ENCODE assay signal across 15 mouse cellular contexts in genomic region chr11:54248940-54249717, GRCm38 (mm10). TPM values are rescaled to one million over a fixed set of nuclear protein-coding genes. Genes with fewer than 3 reads are reported as not detected.
DNase-seq lines count a peak whose midpoint lies in the region; ATAC-seq and TF ChIP-seq lines count a peak whose summit lies in the region.
"Had no signal": no experiment of that assay in that cellular context is flagged by ENCODE, and none has a peak within 500 bp of the region (broad histone marks: within the 10 kb centered on the region; RNA-seq: fewer than 3 reads in every experiment).

Csf2 (minus strand) TSS chr11:54249667.

- 19% methylated on average over 11 of the region's 11 CpGs for WGBS in liver, embryonic 14.5 days (ENCODE audit: insufficient replicate concordance)
- WGBS in forebrain, embryonic 10.5 days, result 62% methylated on average over 11 of the region's 11 CpGs

- H3K4me3 ChIP-seq in gastrocnemius, adult 2 months, result no peak within 1 kb of the TSS
- H3K4me3 ChIP-seq in liver, embryonic 14.5 days (ENCODE audit: insufficient read depth in 1 of 2, low read depth in 2 of 2, low read length in 2 of 2), result no peak within 1 kb of the TSS
- no peak within 1 kb of the TSS for H3K4me3 ChIP-seq in forebrain, embryonic 10.5 days

- peaks cover 5 to 11% of the 10 kb centered on the region in 2 experiments; a peak in 3 of 4 replicates for H3K4me1 ChIP-seq in liver, embryonic 14.5 days (replicated peaks; ENCODE audit: control insufficient read depth in 2 of 2, insufficient read depth in 2 of 2, low read length in 1 of 2)
- peaks cover 3% of the 10 kb centered on the region; the same call in 1 of the 2 replicates for H3K4me1 ChIP-seq in forebrain, embryonic 10.5 days

- H3K27me3 ChIP-seq in liver, embryonic 14.5 days (ENCODE audit: control insufficient read depth, insufficient read depth, low read length), result no peaks in the 10 kb centered on the region
- no peaks in the 10 kb centered on the region for H3K27me3 ChIP-seq in forebrain, embryonic 10.5 days (ENCODE audit: poor library complexity, severe bottlenecking)

- no peak within 1 kb of the TSS for H3K4me2 ChIP-seq in liver, embryonic 14.5 days (ENCODE audit: low read depth)

- H3K27ac ChIP-seq in gastrocnemius, adult 2 months, result no peak within 1 kb of the TSS
- no peak within 1 kb of the TSS for H3K27ac ChIP-seq in liver, embryonic 14.5 days
- no peak within 1 kb of the TSS for H3K27ac ChIP-seq in forebrain, embryonic 10.5 days
- H3K27ac ChIP-seq: hindbrain, postnatal 0 days had no signal

- TF ChIP-seq EP300 in liver, embryonic 14.5 days (IDR thresholded peaks at IDR 0.05; ENCODE audit: low read depth), result 0 out of 2 replicates have a peak, but pooled peaks have one; percentile 19

- no peak for TF ChIP-seq CTCF in gastrocnemius, adult 2 months (IDR thresholded peaks at IDR 0.05)
- no peak for TF ChIP-seq CTCF in liver, embryonic 14.5 days (IDR thresholded peaks at IDR 0.05; ENCODE audit: low read depth)

- peak; percentile 44 for DNase-seq in gastrocnemius, adult 2 months
- no peak for DNase-seq in gastrocnemius, adult 18-20 months (ENCODE audit: low spot score)
- DNase-seq in c-Kit-positive CD71-positive TER-119-negative erythroid progenitor cells, embryonic 14.5 days (ENCODE audit: low read depth), result peak; percentile 44
- peak; percentile 19 to 31 (median 31) for DNase-seq in liver, embryonic 14.5 days (ENCODE audit: low read depth in 3 of 3, low spot score in 3 of 3)
- DNase-seq in embryo, embryonic 10 days (ENCODE audit: low spot score), result no peak
- no peak for DNase-seq in left cerebral cortex, adult 11 months (ENCODE audit: low spot score)
- DNase-seq in forebrain, embryonic 10.5 days (ENCODE audit: extremely low spot score, low spot score), result no peak
- DNase-seq: cerebellum, adult 9-11 months; heart, adult 18-20 months; kidney, postnatal 4 days had no signal

- ATAC-seq in liver, embryonic 14.5 days (ENCODE audit: insufficient read depth), result peak; percentile 51; the same call in 1 of the 2 replicates
- peak; percentile 95 for ATAC-seq in megakaryocyte-erythroid progenitor cell, adult 5-6 weeks (replicated peaks; ENCODE audit: low FRiP score, low TSS enrichment, poor library complexity, severe bottlenecking)
- ATAC-seq: hindbrain, postnatal 0 days had no signal

- H3K36me3 ChIP-seq in liver, embryonic 14.5 days (replicated peaks; ENCODE audit: control insufficient read depth, insufficient read depth, low read depth), result no peaks in the 10 kb centered on the region
- no peaks in the 10 kb centered on the region for H3K36me3 ChIP-seq in forebrain, embryonic 10.5 days (replicated peaks)

- intact Hi-C loops in gastrocnemius, adult 2 months (cut with DNase I), result no loop called here

- H3K9me3 ChIP-seq in liver, embryonic 14.5 days (ENCODE audit: control insufficient read depth, low read length), result no peaks in the 10 kb centered on the region
- no peaks in the 10 kb centered on the region for H3K9me3 ChIP-seq in forebrain, embryonic 10.5 days

- no peak within 1 kb of the TSS for H3K9ac ChIP-seq in liver, embryonic 14.5 days (replicated peaks)

RNA-seq across cellular contexts. Expression of gene Csf2, which starts in this region (rescaled TPM):
- not detected for total RNA-seq in gastrocnemius, adult 2 months (2021)
- not detected for total RNA-seq in gastrocnemius, adult 18-20 months (2021)
- polyA plus RNA-seq in liver, embryonic 14.5 days (2012; rRNA removed), result not detected in 2 replicates
- polyA plus RNA-seq in liver, embryonic 14.5 days (2014; fragmentation: Nextera tagmentation; extraction: Ambion mirVana), result not detected in 2 replicates
- not detected in 2 replicates for total RNA-seq in megakaryocyte-erythroid progenitor cell, adult 5-6 weeks (2014; fragmentation: Nextera tagmentation)
- not detected in 2 replicates for total RNA-seq in megakaryocyte-erythroid progenitor cell, adult 5-6 weeks (2017)
- polyA plus RNA-seq in forebrain, embryonic 10.5 days (2016; fragmentation: Nextera tagmentation; extraction: Ambion mirVana), result not detected in 2 replicates
- total RNA-seq: adrenal gland, postnatal 4 days; heart, adult 18-20 months; hindbrain, postnatal 0 days; left cerebral cortex, postnatal 14 days had no signal
- polyA plus RNA-seq: frontal cortex, adult 2 months; hindbrain, postnatal 0 days had no signal

Comparison
In these comparisons a context has a peak if more than half of its experiments do, and no peak if none do; other contexts are left out.
1. Peak in DNase-seq in gastrocnemius, adult 2 months; RNA of the gene not detected or under 1 TPM.
2. Peak in DNase-seq and ATAC-seq in liver, embryonic 14.5 days; RNA of the gene not detected or under 1 TPM.
3. Peak in ATAC-seq in megakaryocyte-erythroid progenitor cell, adult 5-6 weeks; RNA of the gene not detected or under 1 TPM.